Mouse (Mus musculus) bone marrow, adult 2 months (tissue): ENCODE measurements around the gene Hist1h2ad. TPM values are rescaled to one million over a fixed set of nuclear protein-coding genes. Genes with fewer than 3 reads are reported as not detected.
"Not testable (repeated sequence)": the region's sequence is repeated elsewhere in the genome, so short reads cannot be mapped to it uniquely, and the experiment has no call there.

ENCODE experiments used
- H3K27ac ChIP-seq: fragments of 200-500 bp; 2 replicates; pipeline ENCODE4 v1.5.1; 2012; ENCODE audit warnings: low read depth, mild to moderate bottlenecking, control low read depth, inconsistent platforms, low read length; ENCODE audit not compliant: control insufficient read depth, poor library complexity, insufficient read depth
- H3K4me1 ChIP-seq: fragments of 200-500 bp; 2 replicates; pipeline ENCODE4 v1.6.1; 2011; ENCODE audit warnings: low read length; ENCODE audit not compliant: control insufficient read depth, insufficient read depth
- H3K4me3 ChIP-seq: fragments of 200-500 bp; replicated peaks from 2 replicates; pipeline ENCODE3; 2011; ENCODE audit warnings: mild to moderate bottlenecking, low read depth, low read length, control low read depth; ENCODE audit not compliant: control insufficient read depth
- CTCF ChIP-seq: fragments of 200-500 bp; IDR thresholded peaks from 2 replicates; pipeline ENCODE4 v1.5.1; 2011; ENCODE audit warnings: low read length, control low read depth; ENCODE audit not compliant: control insufficient read depth, insufficient read depth
- POLR2A ChIP-seq: fragments of 200-500 bp; IDR thresholded peaks from 2 replicates; pipeline ENCODE4 v1.6.1; 2011; ENCODE audit warnings: low read depth, mild to moderate bottlenecking, control low read depth, low read length, borderline replicate concordance; ENCODE audit not compliant: control insufficient read depth
- WGBS: fragments of 180-500 bp; shearing (Covaris S2); methylation state at CpG from one replicate; pipeline ENCODE4 v1.1.7; 2018; 5-methylcytosine and 5-hydroxymethylcytosine counted together
- polyA plus RNA-seq: library from polyadenylated mRNA; stranded (reverse); fragments of >200 nt; gene quantifications from 2 replicates; pipeline ENCODE4 v1.2.4, GENCODE M21; 2011; ENCODE audit warnings: low replicate concordance; ENCODE audit not compliant: missing spikeins, insufficient read depth, insufficient read length

Gene Hist1h2ad
- polyA plus RNA-seq, 1 experiment, result 4.3 TPM

DNA sequence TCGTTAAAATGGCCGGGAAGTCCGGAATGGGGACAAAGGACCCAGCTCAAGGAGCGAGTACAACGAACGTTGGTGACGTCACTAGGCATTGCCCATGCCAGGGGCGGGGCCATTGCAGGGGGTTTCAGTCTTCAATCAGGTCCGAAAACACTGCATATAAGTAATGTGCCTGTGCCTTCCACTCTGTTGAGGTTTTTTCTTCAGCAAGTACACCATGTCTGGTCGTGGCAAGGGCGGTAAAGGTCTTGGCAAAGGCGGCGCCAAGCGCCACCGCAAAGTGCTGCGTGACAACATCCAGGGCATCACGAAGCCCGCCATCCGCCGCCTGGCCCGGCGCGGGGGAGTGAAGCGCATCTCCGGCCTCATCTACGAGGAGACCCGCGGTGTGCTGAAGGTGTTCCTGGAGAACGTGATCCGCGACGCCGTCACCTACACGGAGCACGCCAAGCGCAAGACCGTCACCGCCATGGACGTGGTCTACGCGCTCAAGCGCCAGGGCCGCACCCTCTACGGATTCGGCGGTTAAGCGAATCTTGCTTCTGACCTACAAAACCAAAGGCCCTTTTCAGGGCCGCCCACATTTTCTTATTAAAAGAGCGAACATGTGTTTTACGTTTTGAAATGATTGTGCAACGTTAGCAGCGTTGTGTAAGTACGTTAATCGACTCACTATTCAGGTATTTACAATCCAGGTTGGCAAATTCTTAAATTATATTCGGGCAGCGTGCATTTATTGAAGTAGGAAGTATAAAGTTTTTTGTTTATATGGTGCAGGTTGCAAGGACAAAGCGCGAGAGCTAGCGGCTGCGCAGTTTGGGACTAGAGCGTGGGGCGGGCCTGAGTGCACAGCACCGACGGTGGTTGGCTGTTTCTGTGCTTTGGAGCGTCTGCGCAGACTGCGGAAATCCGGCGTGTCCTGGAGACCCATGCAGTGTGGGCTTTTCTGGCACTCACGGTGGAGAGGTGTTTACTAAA lies 43.0 kb upstream of the Hist1h2ad start, which contains the start of gene Hist1h4h:
Hist1h4h (plus strand) TSS at position 150 of the 975 bp plus-strand sequence.
- H3K4me3 ChIP-seq, result peak within 1 kb of the TSS; percentile 68
- under 1% methylated on average over 62 of the region's 70 CpGs for WGBS
- peak; percentile 100 for TF ChIP-seq POLR2A
- no peak for TF ChIP-seq CTCF
- peak within 1 kb of the TSS; percentile 96 for H3K27ac ChIP-seq
- peaks cover 1% of the 10 kb centered on the region; the same call in 1 of the 2 replicates for H3K4me1 ChIP-seq

DNA sequence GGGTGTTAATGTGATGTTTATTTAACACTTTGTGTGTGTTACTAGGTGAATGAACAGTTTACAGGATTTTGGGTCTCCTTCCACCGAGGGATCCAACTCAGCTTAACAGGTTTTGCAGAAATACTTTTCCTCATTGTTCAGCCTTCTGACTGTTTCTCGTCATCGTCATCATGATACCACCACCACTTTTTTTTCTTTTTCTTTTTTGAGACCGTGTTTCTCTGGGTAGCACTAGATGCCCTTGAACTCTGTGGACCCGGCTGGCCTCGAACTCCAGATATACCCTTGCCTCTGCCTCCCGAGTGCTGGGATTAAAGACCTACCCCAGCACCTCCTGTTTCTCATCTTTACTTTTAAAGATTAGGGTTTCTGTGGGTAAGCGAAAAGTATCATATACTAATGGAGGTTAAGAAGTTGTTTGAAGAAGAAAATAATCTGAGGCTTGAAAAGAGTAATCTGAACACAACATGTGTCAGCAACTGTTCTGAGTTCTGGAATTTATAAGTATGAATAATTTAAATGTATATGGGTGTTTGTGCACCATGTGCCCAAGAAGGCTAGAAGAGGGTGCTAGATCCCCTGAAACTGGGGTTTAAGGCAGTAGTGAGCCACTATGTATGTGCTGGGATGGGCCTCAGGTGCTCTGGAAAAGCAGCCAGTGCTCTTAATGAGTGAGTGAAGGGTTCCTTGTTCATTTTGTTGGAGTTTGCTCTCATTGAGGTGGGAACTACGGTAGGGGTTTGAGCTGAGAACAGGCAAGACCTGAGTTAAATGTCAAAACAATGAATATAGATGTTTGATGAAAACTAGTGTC lies 41.7 kb upstream of the Hist1h2ad start:
- peak overlapping the region; percentile 44 for H3K4me3 ChIP-seq
- 21% methylated on average over 9 of the region's 9 CpGs for WGBS
- H3K27ac ChIP-seq, result peak overlapping the region; percentile 90
- TF ChIP-seq POLR2A, result no peak
- no peak for TF ChIP-seq CTCF
- peaks cover 1% of the 10 kb centered on the region; the same call in 1 of the 2 replicates for H3K4me1 ChIP-seq

DNA sequence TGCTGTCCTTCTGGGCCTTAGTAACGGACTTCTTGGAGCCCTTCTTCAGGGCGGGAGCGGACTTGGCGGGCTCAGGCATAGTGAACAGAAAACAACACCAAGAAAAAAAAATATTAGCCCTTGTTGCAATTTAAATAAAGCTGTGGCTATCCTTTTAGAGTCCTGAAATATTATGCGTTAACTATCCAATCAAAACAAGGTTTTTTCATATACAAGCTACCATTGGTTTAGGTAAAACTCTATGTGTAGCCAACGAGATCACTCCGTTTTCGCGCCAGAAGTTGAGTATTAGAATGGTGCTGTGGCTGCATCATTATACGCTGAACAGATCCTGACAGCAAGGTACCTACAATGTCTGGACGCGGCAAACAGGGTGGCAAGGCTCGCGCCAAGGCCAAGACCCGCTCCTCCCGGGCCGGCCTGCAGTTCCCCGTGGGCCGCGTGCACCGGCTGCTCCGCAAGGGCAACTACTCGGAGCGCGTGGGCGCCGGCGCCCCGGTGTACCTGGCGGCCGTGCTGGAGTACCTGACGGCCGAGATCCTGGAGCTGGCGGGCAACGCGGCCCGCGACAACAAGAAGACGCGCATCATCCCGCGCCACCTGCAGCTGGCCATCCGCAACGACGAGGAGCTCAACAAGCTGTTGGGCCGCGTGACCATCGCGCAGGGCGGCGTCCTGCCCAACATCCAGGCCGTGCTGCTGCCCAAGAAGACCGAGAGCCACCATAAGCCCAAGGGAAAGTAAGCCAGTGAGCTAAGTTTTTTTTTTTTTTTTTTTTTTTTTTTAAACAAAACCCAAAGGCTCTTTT lies 40.4 kb upstream of the Hist1h2ad start, which contains the start of gene Hist1h2af:
Hist1h2af (plus strand) TSS at position 347 of the 808 bp plus-strand sequence.
- under 1% methylated on average over 33 of the region's 53 CpGs for WGBS
- not testable (repeated sequence) for H3K4me1 ChIP-seq
- peak within 1 kb of the TSS; percentile 92 for H3K27ac ChIP-seq
- H3K4me3 ChIP-seq, result peak within 1 kb of the TSS; percentile 69
- peak; percentile 90; the same call in 1 of the 2 replicates for TF ChIP-seq POLR2A

DNA sequence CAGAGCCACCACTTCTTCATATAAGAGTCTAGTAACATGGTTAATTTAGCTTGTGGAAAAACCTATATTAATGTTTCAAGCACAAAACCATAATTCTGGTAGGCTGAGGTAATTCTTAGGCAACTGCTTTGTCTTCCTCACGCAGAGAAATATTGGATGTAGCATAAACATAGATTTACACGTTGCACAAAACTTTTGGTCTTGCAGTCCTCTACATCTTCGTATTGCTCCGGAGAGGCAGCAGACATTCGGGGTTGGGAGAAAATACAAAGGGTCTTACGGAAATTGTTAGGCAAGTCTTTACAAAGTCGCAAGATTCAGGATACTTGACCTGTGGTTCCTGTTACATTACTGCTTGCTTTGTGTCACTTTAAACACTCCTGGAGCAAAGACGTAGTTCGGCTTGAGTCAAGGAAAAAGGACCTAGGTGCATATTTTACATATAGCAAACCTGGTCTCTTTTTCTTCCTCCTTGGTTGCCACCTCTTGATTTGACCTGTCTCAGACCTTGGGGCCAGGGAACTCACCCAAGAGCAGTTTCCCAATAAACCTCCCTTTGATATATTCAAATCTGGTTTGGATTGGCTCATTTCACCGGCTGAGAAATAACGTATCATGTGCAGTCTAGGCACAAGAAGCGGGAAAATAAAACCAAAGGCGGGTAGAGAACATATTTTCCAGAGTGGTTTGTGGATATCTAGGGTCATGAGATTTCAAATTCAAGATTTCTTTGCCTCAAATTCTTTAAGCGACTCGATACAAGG lies 39.6 kb upstream of the Hist1h2ad start:
- under 1% methylated on average over 15 of the region's 15 CpGs for WGBS
- no peak for TF ChIP-seq CTCF
- 0 out of 2 replicates have a peak, but pooled peaks have one; percentile 4 for TF ChIP-seq POLR2A
- Histone ChIP-seq H3K4me3 (peak overlapping the region; percentile 61), H3K4me1 (peaks cover 1% of the 10 kb centered on the region; the same call in 1 of the 2 replicates), H3K27ac (peak overlapping the region; percentile 60; the same call in 1 of the 2 replicates)

DNA sequence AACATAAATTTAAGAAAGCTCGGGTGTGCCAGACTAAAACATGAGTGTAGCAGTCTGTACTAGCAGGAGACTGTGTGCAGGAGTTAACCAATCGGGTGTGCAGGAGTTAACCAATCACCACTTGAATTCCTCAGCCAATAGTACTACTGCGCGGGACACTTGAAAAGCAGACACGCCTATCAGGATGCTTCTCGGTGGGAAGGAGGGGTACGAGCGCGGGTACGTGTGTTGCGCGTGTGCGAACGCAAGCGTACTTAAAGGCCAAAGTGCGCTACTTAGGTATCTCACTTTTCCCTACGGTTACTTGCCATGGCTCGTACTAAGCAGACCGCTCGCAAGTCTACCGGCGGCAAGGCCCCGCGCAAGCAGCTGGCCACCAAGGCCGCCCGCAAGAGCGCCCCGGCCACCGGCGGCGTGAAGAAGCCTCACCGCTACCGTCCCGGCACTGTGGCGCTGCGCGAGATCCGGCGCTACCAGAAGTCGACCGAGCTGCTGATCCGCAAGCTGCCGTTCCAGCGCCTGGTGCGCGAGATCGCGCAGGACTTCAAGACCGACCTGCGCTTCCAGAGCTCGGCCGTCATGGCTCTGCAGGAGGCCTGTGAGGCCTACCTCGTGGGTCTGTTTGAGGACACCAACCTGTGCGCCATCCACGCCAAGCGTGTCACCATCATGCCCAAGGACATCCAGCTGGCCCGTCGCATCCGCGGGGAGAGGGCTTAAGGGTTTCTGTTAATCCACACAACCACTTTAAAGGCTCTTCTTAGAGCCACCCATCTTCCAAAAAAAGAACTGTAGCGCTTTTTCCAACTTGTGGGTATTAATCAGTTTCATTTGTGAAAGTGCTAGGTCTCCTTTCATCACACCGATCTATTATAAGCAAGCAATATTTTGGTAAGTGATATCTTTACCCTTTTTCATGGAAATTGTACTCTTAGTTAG lies 38.8 kb upstream of the Hist1h2ad start, which contains the start of gene Hist1h3g:
Hist1h3g (plus strand) TSS at position 286 of the 939 bp plus-strand sequence.
- WGBS, result under 1% methylated on average over 46 of the region's 62 CpGs
- peak within 1 kb of the TSS; percentile 70 for H3K4me3 ChIP-seq
- peak; percentile 98 for TF ChIP-seq POLR2A
- H3K4me1 ChIP-seq, result not testable (repeated sequence)
- H3K27ac ChIP-seq, result peak within 1 kb of the TSS; percentile 94

DNA sequence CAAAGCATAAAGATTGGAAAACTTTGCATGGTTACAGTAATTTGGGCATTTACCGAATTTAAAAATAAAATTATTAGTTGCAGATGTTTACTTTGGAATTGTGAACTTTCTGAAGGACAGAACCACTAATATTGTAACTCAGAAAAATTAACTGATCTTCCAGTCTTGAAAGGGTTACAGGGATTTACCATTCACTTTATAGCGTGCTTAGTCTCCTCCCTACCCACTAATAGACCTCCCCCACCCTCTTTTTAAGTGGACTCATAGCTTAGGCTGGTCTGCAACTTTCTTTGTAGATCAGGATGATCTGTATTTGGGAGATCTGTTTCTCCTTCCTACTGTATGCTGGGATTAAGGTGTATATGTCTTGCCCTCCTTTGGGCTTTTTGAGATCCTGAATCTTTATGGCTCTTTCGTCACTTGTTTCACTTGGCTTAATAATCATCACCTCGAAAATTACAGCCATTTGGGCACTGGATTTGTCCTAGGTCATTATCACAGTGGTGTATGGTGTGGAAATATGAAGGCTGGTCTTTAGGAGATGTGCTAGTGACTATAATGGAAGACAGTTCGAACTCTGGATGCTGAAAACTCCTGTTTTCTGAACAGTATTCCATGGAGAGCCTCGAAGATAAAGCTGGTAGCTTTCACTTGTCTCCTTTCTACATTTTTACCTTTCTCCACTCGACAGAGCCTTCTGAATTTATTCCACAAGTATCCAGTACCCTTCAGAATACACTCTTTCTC lies 37.9 kb upstream of the Hist1h2ad start:
- Histone ChIP-seq H3K4me1 (peaks cover 1% of the 10 kb centered on the region; the same call in 1 of the 2 replicates), H3K27ac (no peak overlapping the region; the same call in 1 of the 2 replicates), H3K4me3 (peak overlapping the region; percentile 68)
- 31% methylated on average over 7 of the region's 7 CpGs for WGBS
- no peak for TF ChIP-seq CTCF
- TF ChIP-seq POLR2A, result no peak
